Comparison of ENCODE assay signal across 13 mouse cellular contexts in the genomic region with DNA sequence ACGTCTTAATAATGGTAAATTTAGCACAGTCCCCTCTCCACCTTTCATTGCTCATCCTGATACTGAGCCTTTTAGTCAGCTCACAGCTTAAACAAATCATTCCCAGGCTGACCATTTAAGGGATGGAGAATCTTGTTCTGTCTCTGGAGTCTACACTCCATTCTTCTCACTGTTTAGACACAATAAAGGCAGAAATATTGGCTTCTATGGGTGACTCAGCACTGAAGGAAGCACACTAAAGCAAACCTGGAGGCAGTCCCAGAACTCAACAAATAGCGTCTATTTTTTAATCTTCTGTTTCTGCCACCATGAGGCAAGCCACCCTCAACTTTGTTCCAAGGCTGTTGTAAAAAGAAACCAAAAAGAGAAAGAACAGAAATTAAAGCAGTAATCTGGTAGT.
DNase-seq lines count a peak whose midpoint lies in the region; ATAC-seq lines count a peak whose summit lies in the region.
"Had no signal": no experiment of that assay in that cellular context is flagged by ENCODE, and none has a peak within 500 bp of the region (broad histone marks: within the 10 kb centered on the region; RNA-seq: fewer than 3 reads in every experiment).

No protein-coding gene starts in this region.

- H3K4me2 ChIP-seq in midbrain, embryonic 15.5 days, result no peak overlapping the region
- H3K4me2 ChIP-seq: liver, embryonic 12.5 days; neural tube, embryonic 12.5 days had no signal

- no peak overlapping the region for H3K27ac ChIP-seq in midbrain, embryonic 15.5 days
- H3K27ac ChIP-seq: embryonic facial prominence, embryonic 10.5 days; liver, embryonic 12.5 days; neural tube, embryonic 12.5 days had no signal

- no peak for ATAC-seq in midbrain, embryonic 15.5 days (replicated peaks)
- ATAC-seq: liver, embryonic 12.5 days had no signal

- WGBS in midbrain, embryonic 15.5 days, result 70% methylated on average over 2 of the region's 2 CpGs

- no peaks in the 10 kb centered on the region for H3K36me3 ChIP-seq in midbrain, embryonic 15.5 days (replicated peaks)
- H3K36me3 ChIP-seq: embryonic facial prominence, embryonic 10.5 days; liver, embryonic 12.5 days; neural tube, embryonic 12.5 days had no signal

- no peaks in the 10 kb centered on the region for H3K4me1 ChIP-seq in midbrain, embryonic 15.5 days
- H3K4me1 ChIP-seq: embryonic facial prominence, embryonic 10.5 days; liver, embryonic 12.5 days; neural tube, embryonic 12.5 days had no signal

- H3K9ac ChIP-seq in midbrain, embryonic 15.5 days, result no peak overlapping the region
- H3K9ac ChIP-seq: liver, embryonic 12.5 days; neural tube, embryonic 12.5 days had no signal

- no peaks in the 10 kb centered on the region for H3K9me3 ChIP-seq in midbrain, embryonic 15.5 days
- H3K9me3 ChIP-seq: embryonic facial prominence, embryonic 10.5 days; liver, embryonic 12.5 days; neural tube, embryonic 12.5 days had no signal

- no peak overlapping the region for H3K4me3 ChIP-seq in midbrain, embryonic 15.5 days
- H3K4me3 ChIP-seq: embryonic facial prominence, embryonic 10.5 days; erythroblast, embryonic 14.5 days; liver, embryonic 12.5 days; neural tube, embryonic 12.5 days had no signal

- no peaks in the 10 kb centered on the region for H3K27me3 ChIP-seq in midbrain, embryonic 15.5 days (replicated peaks)
- H3K27me3 ChIP-seq: liver, embryonic 12.5 days; neural tube, embryonic 12.5 days had no signal

- DNase-seq in frontal cortex, adult 2 months (ENCODE audit: extremely low spot score in 1 of 2, low spot score in 1 of 2), result peak; percentile 55 to 74
- DNase-seq in frontal cortex, postnatal 25 days (ENCODE audit: low spot score in 2 of 2), result no peak
- peak; percentile 11 for DNase-seq in 3134 (ENCODE audit: extremely low read depth, insufficient read length, low spot score)
- peak; percentile 86 for DNase-seq in brain, adult 2 months (ENCODE audit: low read depth, low spot score)
- peak; percentile 30 to 67 for DNase-seq in left cerebral cortex, adult 9 months (ENCODE audit: low spot score in 2 of 2)
- no peak for DNase-seq in urinary bladder, postnatal 25 days (ENCODE audit: low spot score)
- DNase-seq in cerebellum, postnatal 36 days, result no peak
- DNase-seq: adrenal gland, postnatal 25 days had no signal

Comparison
In these comparisons a context has a peak if more than half of its experiments do, and no peak if none do; other contexts are left out.
1. DNase-seq: peak in frontal cortex, adult 2 months (2 of 2), 3134 (single experiment), brain, adult 2 months (single experiment) and left cerebral cortex, adult 9 months (2 of 2); none in frontal cortex, postnatal 25 days (0 of 2), urinary bladder, postnatal 25 days (single experiment) and cerebellum, postnatal 36 days (0 of 2).